Mouse (Mus musculus) kidney, postnatal 36 days (tissue): ENCODE measurements around the gene Hist1h3e.
A peak's percentile ranks its signal among the peaks of the same experiment; 100 is the strongest.
"Not testable (repeated sequence)": the region's sequence is repeated elsewhere in the genome, so short reads cannot be mapped to it uniquely, and the experiment has no call there.

ENCODE experiments used
- DNase-seq, 2 experiments: peaks; one replicate each; pipeline ENCODE4 v3.0.0; 2021 to 2022; ENCODE audit warnings: mixed read lengths in 2 of 2

Hist1h3e gene

GRCm38 (mm10) chr13:23561883-23562659 is at the start of gene Hist1h3e:
Gene Hist1h3e, minus strand, starts transcription at chr13:23562369.
- peak; percentile 92 to 95 for DNase-seq

GRCm38 (mm10) chr13:23611638-23612037 is 49.5 kb upstream of the Hist1h3e start:
- no peak for DNase-seq

GRCm38 (mm10) chr13:23610393-23610792 is 48.2 kb upstream of the Hist1h3e start:
- DNase-seq: no peak

GRCm38 (mm10) chr13:23609844-23610243 is 47.7 kb upstream of the Hist1h3e start:
- DNase-seq: no peak

GRCm38 (mm10) chr13:23609209-23609608 is 47.0 kb upstream of the Hist1h3e start:
- no peak for DNase-seq

GRCm38 (mm10) chr13:23605052-23605451 is 42.9 kb upstream of the Hist1h3e start:
- no peak for DNase-seq

- DNase-seq: no peak
Measured at GRCm38 (mm10) chr13:23604452-23604851, 42.3 kb upstream of the Hist1h3e start.

GRCm38 (mm10) chr13:23603182-23603699 is 41.1 kb upstream of the Hist1h3e start:
- DNase-seq: no peak

GRCm38 (mm10) chr13:23597957-23598356 is 35.8 kb upstream of the Hist1h3e start:
- peak; percentile 62 to 92 for DNase-seq

GRCm38 (mm10) chr13:23595622-23596372 is 33.6 kb upstream of the Hist1h3e start:
- DNase-seq: no peak

- DNase-seq: no peak
Measured at GRCm38 (mm10) chr13:23595185-23595584, 33.0 kb upstream of the Hist1h3e start.

- DNase-seq: peak; percentile 36 to 38
Measured at GRCm38 (mm10) chr13:23593051-23593770, 31.0 kb upstream of the Hist1h3e start.

GRCm38 (mm10) chr13:23592614-23593013 is 30.4 kb upstream of the Hist1h3e start:
- no peak for DNase-seq

GRCm38 (mm10) chr13:23591886-23592285 is 29.7 kb upstream of the Hist1h3e start:
- not testable (repeated sequence) for DNase-seq

GRCm38 (mm10) chr13:23591206-23591605 is 29.0 kb upstream of the Hist1h3e start:
- no peak for DNase-seq

- no peak for DNase-seq
Measured at GRCm38 (mm10) chr13:23586940-23587225, 24.7 kb upstream of the Hist1h3e start.

- no peak for DNase-seq
Measured at GRCm38 (mm10) chr13:23586099-23586939, 24.1 kb upstream of the Hist1h3e start.

- peak; percentile 56 to 79 for DNase-seq
Measured at GRCm38 (mm10) chr13:23585442-23586098, 23.4 kb upstream of the Hist1h3e start.

- peak; percentile 65 to 80 for DNase-seq
Measured at GRCm38 (mm10) chr13:23585029-23585441, 22.9 kb upstream of the Hist1h3e start.

- DNase-seq: no peak
Measured at GRCm38 (mm10) chr13:23584331-23584730, 22.2 kb upstream of the Hist1h3e start.

- no peak for DNase-seq
Measured at GRCm38 (mm10) chr13:23583387-23584068, 21.4 kb upstream of the Hist1h3e start.
